Mouse (Mus musculus) testis, postnatal 10 days (tissue): ENCODE results near the gene C5ar2.
A peak's percentile ranks its signal among the peaks of the same experiment; 100 is the strongest.

ENCODE experiments used
- DNase-seq: peaks from one replicate; pipeline ENCODE4 v3.0.0; 2021; ENCODE audit warnings: low spot score

C5ar2 gene

GRCm38 (mm10) chr7:16198540-16198939 lies 45.4 kb downstream of the C5ar2 start:
- DNase-seq = no peak

GRCm38 (mm10) chr7:16197166-16197565 lies 46.8 kb downstream of the C5ar2 start:
- no peak for DNase-seq

- DNase-seq = no peak
These were observed 47.3 kb downstream of the C5ar2 start for GRCm38 (mm10) chr7:16196616-16197015.

GRCm38 (mm10) chr7:16193702-16194101 lies 50.3 kb downstream of the C5ar2 start:
- DNase-seq = no peak

GRCm38 (mm10) chr7:16192315-16192714 lies 51.6 kb downstream of the C5ar2 start:
- peak; percentile 88 for DNase-seq

- DNase-seq = no peak
These were observed 56.5 kb downstream of the C5ar2 start for GRCm38 (mm10) chr7:16187494-16187893.
